ENCODE assay signal across 8 mouse cellular contexts in the genomic region with DNA sequence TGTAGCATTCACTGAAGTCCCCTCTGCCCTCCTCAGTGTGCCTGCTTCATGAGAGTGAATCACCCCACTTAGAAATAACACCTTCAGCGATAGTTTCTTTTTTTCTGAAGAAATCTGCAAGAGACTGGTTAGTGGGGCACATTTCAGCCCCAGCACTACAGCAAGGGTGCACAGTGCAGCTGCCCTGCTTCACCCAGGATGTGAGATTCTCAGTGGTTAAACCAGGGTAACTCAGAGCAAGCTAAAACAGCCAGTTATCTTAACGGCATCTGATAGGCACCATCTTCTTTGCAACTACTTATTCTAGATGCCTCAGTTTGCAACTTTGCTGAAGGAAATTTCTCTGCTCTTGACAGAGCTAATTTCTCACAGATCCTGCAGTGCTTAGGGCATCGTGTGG.
"Had no signal": no experiment of that assay in that cellular context is flagged by ENCODE, and none has a peak within 500 bp of the region (broad histone marks: within the 10 kb centered on the region; RNA-seq: fewer than 3 reads in every experiment).

No protein-coding gene starts in this region.

- ATAC-seq: intestine, postnatal 0 days; midbrain, embryonic 13.5 days had no signal

- DNase-seq: kidney, adult 8-10 months; kidney, postnatal 25 days; left cerebral cortex, postnatal 4 days; lung, adult 18-20 months; right cerebral cortex, adult 18-20 months; right cerebral cortex, postnatal 25 days had no signal
